Mouse (Mus musculus) B cell, adult 62 days (primary cell): Measurements from ENCODE around the gene Gsdma3. TPM values are rescaled to one million over a fixed set of nuclear protein-coding genes. Genes with fewer than 3 reads are reported as not detected.

Source experiments
- total RNA-seq: library from RNA; stranded (reverse); gene quantifications from 4 replicates; pipeline ENCODE4 v1.2.4, GENCODE M21; 2023

Gsdma3 gene
- 0.37 TPM in 1 of 4 replicates, not detected in the others for total RNA-seq

GRCm38 (mm10) chr11:98625611-98626410 is at the start of gene Gsdma3, which contains the start of gene Gm12355:
Gene Gsdma3 (plus strand): TSS chr11:98626360.
Gene Gm12355 (minus strand): TSS chr11:98625661.

GRCm38 (mm10) chr11:98586892-98587563 is 39.1 kb upstream of the Gsdma3 start, which contains the start of gene Ormdl3:
Gene Ormdl3 (minus strand): TSS chr11:98587368.

GRCm38 (mm10) chr11:98597991-98598390 is 28.2 kb upstream of the Gsdma3 start, which contains the start of gene Lrrc3c:
Gene Lrrc3c (plus strand): TSS chr11:98598291.

GRCm38 (mm10) chr11:98646459-98646858 is 20.3 kb downstream of the Gsdma3 start, which contains the start of gene Gsdma2:
Gene Gsdma2 (plus strand): TSS chr11:98646759.

GRCm38 (mm10) chr11:98664091-98664490 is 37.9 kb downstream of the Gsdma3 start, which contains the start of gene Gsdma:
Gene Gsdma (plus strand): TSS chr11:98664351.

GRCm38 (mm10) chr11:98681786-98682745 is 55.9 kb downstream of the Gsdma3 start, which contains the start of gene Psmd3:
Gene Psmd3 (plus strand): TSS chr11:98682554.

Other genes with a start within 250 kb of the Gsdma3 start
- gene Tcap, start 242.5 kb upstream of the Gsdma3 start, total RNA-seq, result not detected in 4 replicates
- gene Pnmt, start 239.9 kb upstream of the Gsdma3 start, total RNA-seq, result not detected in 4 replicates
- gene Pgap3, start 225.9 kb upstream of the Gsdma3 start, total RNA-seq, result 6.0 to 10.0 TPM (median 8.3 TPM) in 4 replicates
- gene Erbb2, start 213.9 kb upstream of the Gsdma3 start, total RNA-seq, result 0.17 to 0.64 TPM in 2 of 4 replicates, not detected in the others
- gene Mien1, start 187.4 kb upstream of the Gsdma3 start, total RNA-seq, result 46.7 to 54.3 TPM (median 50.1 TPM) in 4 replicates
- 0.91 to 1.2 TPM (median 0.96 TPM) in 4 replicates for gene Grb7, start 180.0 kb upstream of the Gsdma3 start, total RNA-seq
- 582 to 682 TPM (median 633 TPM) in 4 replicates for gene Ikzf3, start 80.3 kb upstream of the Gsdma3 start, total RNA-seq
- gene Zpbp2, start 75.3 kb upstream of the Gsdma3 start, total RNA-seq, result 4.6 to 9.1 TPM (median 5.9 TPM) in 4 replicates
- gene Ormdl3, start 39.0 kb upstream of the Gsdma3 start, total RNA-seq, result 16.0 to 19.1 TPM (median 17.6 TPM) in 4 replicates
- not detected in 4 replicates for gene Lrrc3c, start 28.1 kb upstream of the Gsdma3 start, total RNA-seq
- 29.4 to 36.1 TPM (median 32.5 TPM) in 4 replicates for gene Gm12355, start 699 bp upstream of the Gsdma3 start, total RNA-seq
- gene Gsdma2, start 20.4 kb downstream of the Gsdma3 start, total RNA-seq, result not detected in 4 replicates
- gene Gsdma, start 38.0 kb downstream of the Gsdma3 start, total RNA-seq, result not detected in 4 replicates
- 70.0 to 78.6 TPM (median 73.2 TPM) in 4 replicates for gene Psmd3, start 56.2 kb downstream of the Gsdma3 start, total RNA-seq
- gene Csf3, start 74.9 kb downstream of the Gsdma3 start, total RNA-seq, result not detected in 4 replicates
- gene Med24, start 103.1 kb downstream of the Gsdma3 start, total RNA-seq, result 86.9 to 95.7 TPM (median 92.9 TPM) in 4 replicates
- gene Thra, start 114.3 kb downstream of the Gsdma3 start, total RNA-seq, result 8.0 to 11.4 TPM (median 10.3 TPM) in 4 replicates
- 2.0 to 2.5 TPM (median 2.4 TPM) in 4 replicates for gene Nr1d1, start 149.0 kb downstream of the Gsdma3 start, total RNA-seq
- gene Msl1, start 169.2 kb downstream of the Gsdma3 start, total RNA-seq, result 124 to 138 TPM (median 127 TPM) in 4 replicates
- gene Casc3, start 178.5 kb downstream of the Gsdma3 start, total RNA-seq, result 93.8 to 108 TPM (median 96.3 TPM) in 4 replicates
- 1.4 to 3.0 TPM (median 2.3 TPM) in 4 replicates for gene Rapgefl1, start 210.4 kb downstream of the Gsdma3 start, total RNA-seq
- 42.7 to 50.1 TPM (median 45.7 TPM) in 4 replicates for gene Wipf2, start 237.3 kb downstream of the Gsdma3 start, total RNA-seq